Mouse (Mus musculus) regulatory T cell (primary cell): ENCODE measurements around the gene Sord.

Experiments
- in situ Hi-C: fragments of 300-600 bp; cut with MboI, MseI; formaldehyde crosslinking; loops from one replicate; pipeline ENCODE4 v1.15.1; 2025; ENCODE audit warnings: high pct_unique_total_duplicates

Sord gene

GRCm38 (mm10) chr2:122237891-122238470, 3.4 kb downstream of the Sord start:
- in situ Hi-C loops = no loop called here

GRCm38 (mm10) chr2:122240735-122241134, 6.2 kb downstream of the Sord start:
- in situ Hi-C loops = loop anchor here (5.0 kb wide), 1 partner anchor 173 kb away; no protein-coding TSS in a partner anchor

- in situ Hi-C loops = loop anchor here (5.0 kb wide), 1 partner anchor 174 kb away; no protein-coding TSS in a partner anchor
Observed at GRCm38 (mm10) chr2:122241226-122241625, 6.7 kb downstream of the Sord start.

- in situ Hi-C loops = loop anchor here (5.0 kb wide), 1 partner anchor 175 kb away; no protein-coding TSS in a partner anchor
Observed at GRCm38 (mm10) chr2:122241935-122242334, 7.4 kb downstream of the Sord start.

GRCm38 (mm10) chr2:122243671-122244131, 9.2 kb downstream of the Sord start:
- in situ Hi-C loops = loop anchor here (5.0 kb wide), 1 partner anchor 176 kb away; no protein-coding TSS in a partner anchor

GRCm38 (mm10) chr2:122247786-122248185, 13.2 kb downstream of the Sord start:
- in situ Hi-C loops = no loop called here

GRCm38 (mm10) chr2:122255997-122256396, 21.4 kb downstream of the Sord start:
- in situ Hi-C loops = loop anchor here (25.0 kb wide), 1 partner anchor 1081 kb away; no protein-coding TSS in a partner anchor

- in situ Hi-C loops = loop anchor here (25.0 kb wide), 1 partner anchor 1077 kb away; no protein-coding TSS in a partner anchor
Observed at GRCm38 (mm10) chr2:122260729-122261128, 26.2 kb downstream of the Sord start.

GRCm38 (mm10) chr2:122264690-122265089, 30.1 kb downstream of the Sord start:
- in situ Hi-C loops = loop anchor here (25.0 kb wide), 1 partner anchor 1073 kb away; no protein-coding TSS in a partner anchor

GRCm38 (mm10) chr2:122266407-122267193, 32.1 kb downstream of the Sord start:
- in situ Hi-C loops = loop anchor here (25.0 kb wide), 1 partner anchor 1071 kb away; no protein-coding TSS in a partner anchor

- in situ Hi-C loops = no loop called here
Observed at GRCm38 (mm10) chr2:122278769-122279168, 44.2 kb downstream of the Sord start.

GRCm38 (mm10) chr2:122284091-122284490, 49.5 kb downstream of the Sord start:
- in situ Hi-C loops = no loop called here

GRCm38 (mm10) chr2:122286137-122286536, 51.6 kb downstream of the Sord start:
- in situ Hi-C loops = no loop called here

- in situ Hi-C loops = no loop called here
Observed at GRCm38 (mm10) chr2:122294916-122295315, 60.4 kb downstream of the Sord start.

GRCm38 (mm10) chr2:122297271-122298095, 62.9 kb downstream of the Sord start:
- in situ Hi-C loops = no loop called here

GRCm38 (mm10) chr2:122298096-122298499, 63.5 kb downstream of the Sord start, which contains the start of gene Duox2:
Gene Duox2 (minus strand): TSS chr2:122298449.
- in situ Hi-C loops = no loop called here

GRCm38 (mm10) chr2:122298596-122299490, 64.3 kb downstream of the Sord start, which contains the start of gene Duoxa2:
Gene Duoxa2 (plus strand): TSS chr2:122298900.
- in situ Hi-C loops = no loop called here

GRCm38 (mm10) chr2:122299911-122300655, 65.5 kb downstream of the Sord start:
- in situ Hi-C loops = loop anchor here (5.0 kb wide), 1 partner anchor 103 kb away; no protein-coding TSS in a partner anchor

GRCm38 (mm10) chr2:122300656-122301020, 66.1 kb downstream of the Sord start:
- in situ Hi-C loops = loop anchor here (5.0 kb wide), 1 partner anchor 103 kb away; no protein-coding TSS in a partner anchor
